Mouse (Mus musculus) gastrocnemius, adult 18-20 months (tissue): ENCODE results near the gene Ptrhd1. TPM values are rescaled to one million over a fixed set of nuclear protein-coding genes. Genes with fewer than 3 reads are reported as not detected.

Experiments
- DNase-seq: peaks from one replicate; pipeline ENCODE4 v3.0.0; 2021; ENCODE audit warnings: low spot score
- long read RNA-seq, 2 experiments: library from polyadenylated mRNA; stranded (forward); transcript quantifications; one replicate each; pipeline ENCODE4 v2.0.0; 2021
- total RNA-seq, 2 experiments: library from RNA; stranded (reverse); gene quantifications; 2 replicates each; pipeline ENCODE4 v1.2.3; 2021

Ptrhd1 gene
- 1 to 10 TPM; 5.3 to 5.8 TPM for total RNA-seq
- long read RNA-seq, experiment 1, transcript Ptrhd1-201 (2 exons, 3,840 nt), result major isoform, 9 of 10 reads
- long read RNA-seq, experiment 1, partial matches to known transcripts, result 0 of 10 reads
- long read RNA-seq, experiment 1, other reads (novel, unspliced or antisense), result 1 of 10 reads
- long read RNA-seq, experiment 2, transcript Ptrhd1-201 (2 exons, 3,840 nt), result major isoform, 7 of 7 reads
- long read RNA-seq, experiment 2, partial matches to known transcripts, result 0 of 7 reads
- long read RNA-seq, experiment 2, other reads (novel, unspliced or antisense), result 0 of 7 reads

- DNase-seq, result peak; percentile 97
Observed at GRCm38 (mm10) chr12:4233572-4234508, at the start of gene Ptrhd1, which contains the start of gene Cenpo. Gene Ptrhd1, plus strand, starts transcription at chr12:4234027. Gene Cenpo, minus strand, starts transcription at chr12:4234294.

GRCm38 (mm10) chr12:4184648-4185047 is 49.2 kb upstream of the Ptrhd1 start:
- DNase-seq, result no peak

- peak; percentile 75 for DNase-seq
Observed at GRCm38 (mm10) chr12:4188171-4189059, 45.4 kb upstream of the Ptrhd1 start.

- DNase-seq, result no peak
Observed at GRCm38 (mm10) chr12:4189060-4189447, 44.8 kb upstream of the Ptrhd1 start.

- no peak for DNase-seq
Observed at GRCm38 (mm10) chr12:4192514-4192913, 41.3 kb upstream of the Ptrhd1 start.

- no peak for DNase-seq
Observed at GRCm38 (mm10) chr12:4193025-4193740, 40.6 kb upstream of the Ptrhd1 start.

GRCm38 (mm10) chr12:4194643-4195042 is 39.2 kb upstream of the Ptrhd1 start:
- no peak for DNase-seq

GRCm38 (mm10) chr12:4198702-4199101 is 35.1 kb upstream of the Ptrhd1 start:
- no peak for DNase-seq

- no peak for DNase-seq
Observed at GRCm38 (mm10) chr12:4199271-4199670, 34.6 kb upstream of the Ptrhd1 start.

- peak; percentile 79 for DNase-seq
Observed at GRCm38 (mm10) chr12:4201454-4202200, 32.2 kb upstream of the Ptrhd1 start.

- no peak for DNase-seq
Observed at GRCm38 (mm10) chr12:4202206-4202605, 31.6 kb upstream of the Ptrhd1 start.

- no peak for DNase-seq
Observed at GRCm38 (mm10) chr12:4206106-4206505, 27.7 kb upstream of the Ptrhd1 start.

GRCm38 (mm10) chr12:4208405-4209133 is 25.3 kb upstream of the Ptrhd1 start:
- DNase-seq, result peak; percentile 59

- no peak for DNase-seq
Observed at GRCm38 (mm10) chr12:4209196-4209595, 24.6 kb upstream of the Ptrhd1 start.

GRCm38 (mm10) chr12:4211174-4211573 is 22.7 kb upstream of the Ptrhd1 start:
- no peak for DNase-seq

GRCm38 (mm10) chr12:4212908-4213307 is 20.9 kb upstream of the Ptrhd1 start:
- DNase-seq, result no peak

GRCm38 (mm10) chr12:4230156-4230555 is 3.7 kb upstream of the Ptrhd1 start:
- no peak for DNase-seq

- DNase-seq, result no peak
Observed at GRCm38 (mm10) chr12:4232777-4233176, 1.1 kb upstream of the Ptrhd1 start.

- DNase-seq, result no peak
Observed at GRCm38 (mm10) chr12:4237481-4237880, 3.7 kb downstream of the Ptrhd1 start.
